Mouse (Mus musculus) megakaryocyte-erythroid progenitor cell, adult 5 weeks (primary cell): ENCODE measurements around the gene Snx18. TPM values are rescaled to one million over a fixed set of nuclear protein-coding genes. Genes with fewer than 3 reads are reported as not detected.

ENCODE experiments used
- polyA plus RNA-seq: library from polyadenylated mRNA; stranded (reverse); fragments of >175 nt; gene quantifications from 2 replicates; pipeline ENCODE4 v1.2.3, GENCODE M21; 2012

Gene Snx18
- polyA plus RNA-seq = 19.1 and 19.3 TPM in 2 replicates

GRCm38 (mm10) chr13:113617891-113618823 is at the start of gene Snx18:
TSS of gene Snx18 (minus strand) at chr13:113618564.

GRCm38 (mm10) chr13:113663151-113663779 is 44.9 kb upstream of the Snx18 start, which contains the start of gene Hspb3:
TSS of gene Hspb3 (minus strand) at chr13:113663676.

Other genes starting within 250 kb of the Snx18 start
- not detected in 2 replicates for gene Hspb3, start 45.1 kb upstream of the Snx18 start, polyA plus RNA-seq
- gene Arl15, start 175.9 kb upstream of the Snx18 start, polyA plus RNA-seq = 0.46 and 0.47 TPM in 2 replicates